Mouse (Mus musculus): ENCODE results near the gene Olfml2a. TPM values are rescaled to one million over a fixed set of nuclear protein-coding genes. Genes with fewer than 3 reads are reported as not detected.

Gene Olfml2a
- polyA plus RNA-seq, 1 experiment from 2014 or later = 17.9 TPM

DNA sequence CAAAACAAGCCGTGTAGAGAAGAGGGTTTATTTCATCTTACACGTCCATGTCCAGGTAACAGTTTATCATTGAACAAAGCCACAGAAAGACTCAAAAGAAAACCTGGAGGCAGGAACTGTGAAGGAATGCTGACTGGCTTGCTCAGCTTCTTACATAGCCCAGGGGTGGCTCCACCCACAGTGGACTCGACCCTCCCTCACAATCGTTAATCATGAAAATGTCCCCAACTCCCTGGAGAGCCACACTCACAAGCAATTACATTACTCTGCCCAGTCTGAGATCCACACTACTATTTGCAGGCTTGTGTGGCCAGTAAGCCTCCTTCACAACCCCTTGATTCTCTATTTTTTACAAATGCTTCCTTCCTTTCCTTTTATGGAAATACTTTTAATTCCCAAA is 32.4 kb downstream of the Olfml2a start:
- Histone ChIP-seq H3K4me1 (no peaks in the 10 kb centered on the region; the same call in 1 of the 2 replicates), H3K9ac (no peak overlapping the region), H3K36me3 (0 out of 2 replicates have a peak, but pooled peaks cover 2% of the 10 kb centered on the region), H3K9me3 (replicated peaks) (no peaks in the 10 kb centered on the region), H3K4me2 (replicated peaks) (no peak overlapping the region), H3K27me3 (no peaks in the 10 kb centered on the region), H3K27ac (replicated peaks) (no peak overlapping the region), H3K4me3 (replicated peaks) (no peak overlapping the region)
- ATAC-seq (ENCODE audit: insufficient number of reproducible peaks, low FRiP score, low TSS enrichment, low read depth) = no peak
- 18% methylated on average over 4 of the region's 4 CpGs for WGBS

DNA sequence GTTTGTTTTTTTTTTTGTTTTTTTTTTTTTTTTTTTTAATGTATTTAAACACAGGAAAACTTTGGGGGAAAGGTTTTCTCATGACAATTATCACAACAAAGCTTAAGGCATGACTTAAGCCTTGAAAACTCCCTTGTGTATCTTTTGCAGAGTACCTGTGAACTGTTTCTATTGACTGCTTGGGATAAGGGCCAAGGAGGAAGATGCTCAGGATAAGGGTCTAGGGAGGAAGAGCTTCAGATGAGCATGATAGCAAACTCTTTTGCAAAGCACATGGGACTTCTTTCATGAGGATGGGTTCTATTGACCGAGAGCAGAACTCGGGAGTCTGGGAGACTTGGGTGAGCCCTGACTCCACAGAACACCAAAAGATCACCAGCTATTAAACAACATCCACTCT is 37.9 kb downstream of the Olfml2a start:
- ATAC-seq (ENCODE audit: insufficient number of reproducible peaks, low FRiP score, low TSS enrichment, low read depth) = no peak

DNA sequence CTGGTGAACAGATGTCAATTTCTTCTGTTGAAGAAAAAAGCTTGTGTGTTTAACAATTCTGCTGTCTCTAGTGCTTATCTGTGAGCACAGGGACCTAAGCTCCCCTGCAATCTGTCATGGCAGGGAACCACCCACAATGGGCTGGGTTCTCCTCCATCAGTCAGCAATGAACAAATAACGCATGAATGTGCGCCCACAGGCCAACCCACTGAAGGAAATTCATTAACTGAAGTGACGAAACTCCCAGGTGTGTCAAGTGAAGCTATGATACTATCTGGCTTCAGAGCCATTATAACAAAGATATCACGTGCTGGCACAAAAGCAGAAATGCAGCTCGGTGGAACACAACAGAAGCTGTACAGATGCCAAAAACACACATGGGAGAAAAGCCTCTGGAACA is 38.3 kb downstream of the Olfml2a start:
- H3K9me3 ChIP-seq (replicated peaks) = no peaks in the 10 kb centered on the region
- H3K36me3 ChIP-seq = no peaks in the 10 kb centered on the region
- no peak overlapping the region for H3K4me2 ChIP-seq (replicated peaks)
- H3K27ac ChIP-seq (replicated peaks) = no peak overlapping the region
- WGBS = 65% methylated on average over 5 of the region's 5 CpGs
- no peaks in the 10 kb centered on the region for H3K4me1 ChIP-seq
- H3K27me3 ChIP-seq = no peaks in the 10 kb centered on the region
- no peak overlapping the region for H3K9ac ChIP-seq
- no peak for ATAC-seq (ENCODE audit: insufficient number of reproducible peaks, low FRiP score, low TSS enrichment, low read depth)
- H3K4me3 ChIP-seq (replicated peaks) = no peak overlapping the region

More for the DNA sequence above, 37.9 kb downstream of the Olfml2a start:
- Histone ChIP-seq H3K4me1 (no peaks in the 10 kb centered on the region), H3K27me3 (no peaks in the 10 kb centered on the region), H3K27ac (replicated peaks) (no peak overlapping the region), H3K4me3 (replicated peaks) (no peak overlapping the region), H3K36me3 (no peaks in the 10 kb centered on the region), H3K4me2 (replicated peaks) (no peak overlapping the region), H3K9me3 (replicated peaks) (no peaks in the 10 kb centered on the region), H3K9ac (no peak overlapping the region)
- 84% methylated on average over 2 of the region's 2 CpGs for WGBS

GRCm38 (mm10) chr2:38973223-38973622 is 41.4 kb downstream of the Olfml2a start:
- H3K4me3 ChIP-seq (replicated peaks) = no peak overlapping the region
- no peak for ATAC-seq (ENCODE audit: insufficient number of reproducible peaks, low FRiP score, low TSS enrichment, low read depth)
- H3K9ac ChIP-seq = no peak overlapping the region
- no peaks in the 10 kb centered on the region for H3K36me3 ChIP-seq
- no peak overlapping the region for H3K4me2 ChIP-seq (replicated peaks)
- no peaks in the 10 kb centered on the region for H3K9me3 ChIP-seq (replicated peaks)
- H3K4me1 ChIP-seq = no peaks in the 10 kb centered on the region
- H3K27ac ChIP-seq (replicated peaks) = no peak overlapping the region
- 47% methylated on average over 2 of the region's 2 CpGs for WGBS
- H3K27me3 ChIP-seq = no peaks in the 10 kb centered on the region

GRCm38 (mm10) chr2:38973701-38974100 is 41.9 kb downstream of the Olfml2a start:
- Histone ChIP-seq H3K9ac (no peak overlapping the region), H3K27me3 (no peaks in the 10 kb centered on the region), H3K9me3 (replicated peaks) (no peaks in the 10 kb centered on the region), H3K4me3 (replicated peaks) (no peak overlapping the region), H3K4me2 (replicated peaks) (no peak overlapping the region), H3K4me1 (no peaks in the 10 kb centered on the region), H3K36me3 (no peaks in the 10 kb centered on the region), H3K27ac (replicated peaks) (no peak overlapping the region)
- 66% methylated on average over 7 of the region's 7 CpGs for WGBS
- ATAC-seq (ENCODE audit: insufficient number of reproducible peaks, low FRiP score, low TSS enrichment, low read depth) = no peak

DNA sequence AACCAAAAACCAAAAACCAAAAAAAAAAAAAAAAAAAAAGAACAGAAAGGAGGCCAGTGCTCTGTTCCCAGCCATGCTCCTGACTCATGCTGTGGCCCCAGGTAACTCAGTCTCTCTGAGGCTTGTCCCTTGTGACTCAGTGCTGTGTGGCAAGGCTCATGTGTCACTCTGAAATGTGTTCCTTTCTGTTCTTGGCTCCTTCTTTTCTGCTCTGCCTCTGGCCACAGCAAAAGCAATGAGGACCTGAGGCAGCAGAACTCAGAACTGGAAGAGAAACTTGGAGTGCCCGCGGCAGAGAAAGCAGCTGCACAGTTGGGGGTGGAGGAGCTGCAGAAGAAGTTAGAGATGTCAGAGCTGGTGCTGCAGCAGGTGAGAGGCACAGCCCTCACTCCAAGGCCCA is 42.4 kb downstream of the Olfml2a start:
- H3K9ac ChIP-seq = no peak overlapping the region
- WGBS = 24% methylated on average over 2 of the region's 2 CpGs
- no peaks in the 10 kb centered on the region for H3K27me3 ChIP-seq
- H3K9me3 ChIP-seq (replicated peaks) = no peaks in the 10 kb centered on the region
- no peaks in the 10 kb centered on the region for H3K36me3 ChIP-seq
- no peak overlapping the region for H3K4me2 ChIP-seq (replicated peaks)
- H3K27ac ChIP-seq (replicated peaks) = no peak overlapping the region
- H3K4me1 ChIP-seq = no peaks in the 10 kb centered on the region
- ATAC-seq (ENCODE audit: insufficient number of reproducible peaks, low FRiP score, low TSS enrichment, low read depth) = no peak
- H3K4me3 ChIP-seq (replicated peaks) = no peak overlapping the region

- WGBS = 68% methylated on average over 3 of the region's 3 CpGs
- Histone ChIP-seq H3K4me1 (no peaks in the 10 kb centered on the region), H3K36me3 (no peaks in the 10 kb centered on the region), H3K27me3 (no peaks in the 10 kb centered on the region), H3K4me3 (replicated peaks) (no peak overlapping the region), H3K4me2 (replicated peaks) (no peak overlapping the region), H3K9me3 (replicated peaks) (no peaks in the 10 kb centered on the region), H3K27ac (replicated peaks) (no peak overlapping the region), H3K9ac (no peak overlapping the region)
- ATAC-seq (ENCODE audit: insufficient number of reproducible peaks, low FRiP score, low TSS enrichment, low read depth) = no peak
Observed at GRCm38 (mm10) chr2:38975181-38975580, 43.4 kb downstream of the Olfml2a start.

DNA sequence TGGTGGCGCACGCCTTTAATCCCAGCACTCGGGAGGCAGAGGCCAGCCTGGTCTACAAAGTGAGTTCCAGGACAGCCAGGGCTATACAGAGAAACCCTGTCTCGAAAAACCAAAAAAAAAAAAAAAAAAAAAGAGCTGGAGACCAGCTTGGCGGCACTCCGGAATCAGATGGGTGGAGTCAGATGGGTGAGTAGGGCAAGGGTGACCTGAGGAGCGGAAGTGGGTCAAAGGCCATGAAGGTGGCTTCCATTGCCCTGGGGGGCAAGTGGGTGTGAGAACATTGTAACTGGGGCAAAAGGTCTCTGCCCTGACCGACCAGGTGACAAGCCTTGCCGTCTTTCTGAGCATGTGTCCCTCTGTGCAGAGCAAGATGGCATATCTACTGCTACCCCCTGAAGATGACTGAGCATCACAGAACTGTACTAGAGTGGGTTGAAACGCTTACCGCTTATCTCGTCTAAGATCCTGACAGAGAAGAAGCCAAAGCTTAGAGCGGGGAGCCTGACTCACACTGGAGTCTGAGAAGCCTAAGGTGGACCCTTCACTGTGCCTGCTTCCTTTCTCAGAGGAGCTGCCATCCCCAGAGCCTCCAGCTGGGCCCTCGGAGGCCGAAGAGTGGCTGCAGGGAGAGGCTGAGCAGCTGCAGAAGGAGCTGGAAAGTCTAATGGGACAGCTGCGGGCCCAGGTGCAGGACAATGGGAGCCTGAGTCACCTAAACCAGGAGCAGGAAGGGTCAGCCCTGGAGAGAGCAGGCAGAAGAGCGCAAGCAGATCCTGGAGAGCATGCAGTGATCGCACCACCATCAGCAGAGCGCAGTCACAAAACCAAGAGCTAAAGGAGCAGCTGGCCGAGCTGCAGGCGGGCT is 44.4 kb downstream of the Olfml2a start:
- WGBS = 78% methylated on average over 21 of the region's 21 CpGs
- Histone ChIP-seq H3K27me3 (no peaks in the 10 kb centered on the region), H3K4me2 (replicated peaks) (no peak overlapping the region), H3K4me3 (replicated peaks) (no peak overlapping the region), H3K27ac (replicated peaks) (no peak overlapping the region), H3K9ac (no peak overlapping the region), H3K36me3 (no peaks in the 10 kb centered on the region), H3K4me1 (no peaks in the 10 kb centered on the region), H3K9me3 (replicated peaks) (no peaks in the 10 kb centered on the region)
- ATAC-seq (ENCODE audit: insufficient number of reproducible peaks, low FRiP score, low TSS enrichment, low read depth) = no peak

DNA sequence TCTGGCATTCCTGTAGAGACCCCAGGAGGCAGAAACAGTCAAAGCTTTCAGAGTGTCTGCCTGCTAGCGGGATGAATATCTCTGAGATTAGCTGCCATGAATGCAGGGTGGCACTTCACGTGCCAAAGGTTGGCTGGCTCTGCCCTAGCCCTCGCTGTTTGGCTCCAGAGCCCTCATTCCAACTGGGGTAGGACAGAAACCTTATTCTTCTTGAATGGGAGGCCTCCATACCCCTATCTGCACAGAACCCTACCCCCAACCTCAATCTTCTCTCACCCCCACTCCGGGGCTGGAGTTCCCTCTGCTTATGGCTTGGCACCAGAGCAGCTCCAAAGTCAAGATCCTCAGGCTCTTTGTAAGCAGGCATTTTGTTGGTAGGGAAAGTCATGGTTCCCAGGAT is 46.1 kb downstream of the Olfml2a start:
- WGBS = 55% methylated on average over 4 of the region's 4 CpGs

GRCm38 (mm10) chr2:38983456-38983855 is 51.7 kb downstream of the Olfml2a start:
- Histone ChIP-seq H3K9me3 (replicated peaks) (no peaks in the 10 kb centered on the region), H3K9ac (no peak overlapping the region), H3K4me2 (replicated peaks) (no peak overlapping the region), H3K27ac (replicated peaks) (no peak overlapping the region), H3K4me3 (replicated peaks) (no peak overlapping the region), H3K4me1 (peaks cover 8% of the 10 kb centered on the region; the same call in 1 of the 2 replicates), H3K27me3 (no peaks in the 10 kb centered on the region), H3K36me3 (no peaks in the 10 kb centered on the region)
- no peak for ATAC-seq (ENCODE audit: insufficient number of reproducible peaks, low FRiP score, low TSS enrichment, low read depth)
- WGBS = 88% methylated on average over 2 of the region's 2 CpGs

More for the DNA sequence above, 46.1 kb downstream of the Olfml2a start:
- Histone ChIP-seq H3K4me1 (no peaks in the 10 kb centered on the region), H3K27me3 (no peaks in the 10 kb centered on the region), H3K9me3 (replicated peaks) (no peaks in the 10 kb centered on the region), H3K4me3 (replicated peaks) (no peak overlapping the region), H3K36me3 (no peaks in the 10 kb centered on the region), H3K27ac (replicated peaks) (no peak overlapping the region), H3K9ac (no peak overlapping the region), H3K4me2 (replicated peaks) (no peak overlapping the region)
- ATAC-seq (ENCODE audit: insufficient number of reproducible peaks, low FRiP score, low TSS enrichment, low read depth) = 0 out of 2 replicates have a peak, but pooled peaks have one; percentile 17

GRCm38 (mm10) chr2:38986580-38986979 is 54.8 kb downstream of the Olfml2a start:
- 50% methylated on average over 3 of the region's 3 CpGs for whole genome bisulfite sequencing
- H3K27ac ChIP-seq (replicated peaks) = no peak overlapping the region
- no peaks in the 10 kb centered on the region for H3K27me3 ChIP-seq
- no peak overlapping the region for H3K9ac ChIP-seq
- H3K4me2 ChIP-seq (replicated peaks) = no peak overlapping the region
- no peaks in the 10 kb centered on the region for H3K36me3 ChIP-seq
- peaks cover 8% of the 10 kb centered on the region; the same call in 1 of the 2 replicates for H3K4me1 ChIP-seq
- ATAC-seq (ENCODE audit: insufficient number of reproducible peaks, low FRiP score, low TSS enrichment, low read depth) = no peak
- H3K9me3 ChIP-seq (replicated peaks) = no peaks in the 10 kb centered on the region
- no peak overlapping the region for H3K4me3 ChIP-seq (replicated peaks)

DNA sequence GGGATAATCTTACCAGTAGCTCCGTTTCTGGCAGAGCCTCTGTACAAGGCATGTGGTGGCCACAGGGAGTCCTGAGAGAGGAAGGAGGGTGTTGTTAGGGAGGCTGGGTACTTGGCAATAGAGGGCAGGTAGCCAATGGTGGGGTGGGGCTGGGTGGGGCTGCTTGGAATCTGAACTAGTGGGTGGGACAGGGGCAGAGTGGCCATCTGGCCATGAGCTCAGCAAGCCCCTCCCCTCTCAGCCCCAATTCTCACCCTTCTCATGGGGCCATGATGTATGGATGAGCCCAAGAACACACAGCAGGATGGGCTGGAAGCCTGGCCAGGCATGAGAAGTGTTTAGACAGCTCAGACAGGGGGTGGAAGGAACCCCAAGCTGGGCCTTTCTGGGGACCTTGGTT is 55.6 kb downstream of the Olfml2a start:
- no peak for ATAC-seq (ENCODE audit: insufficient number of reproducible peaks, low FRiP score, low TSS enrichment, low read depth)
- H3K36me3 ChIP-seq = no peaks in the 10 kb centered on the region
- H3K4me1 ChIP-seq = peaks cover 8% of the 10 kb centered on the region; the same call in 1 of the 2 replicates
- H3K4me2 ChIP-seq (replicated peaks) = no peak overlapping the region
- no peaks in the 10 kb centered on the region for H3K27me3 ChIP-seq
- H3K9ac ChIP-seq = no peak overlapping the region
- H3K27ac ChIP-seq (replicated peaks) = no peak overlapping the region
- H3K9me3 ChIP-seq (replicated peaks) = no peaks in the 10 kb centered on the region
- WGBS = 56% methylated on average over 1 of the region's 1 CpGs
- H3K4me3 ChIP-seq (replicated peaks) = no peak overlapping the region
